Mouse (Mus musculus) embryonic facial prominence, embryonic 10.5 days (tissue): Measurements from ENCODE around the gene Hs3st6. TPM values are rescaled to one million over a fixed set of nuclear protein-coding genes. Genes with fewer than 3 reads are reported as not detected.

Source experiments
- DNase-seq: peaks from one replicate; pipeline ENCODE4 v3.0.0-alpha.2; 2017; ENCODE audit warnings: low spot score
- H3K27ac ChIP-seq: fragments of 300-500 bp; sonication (generic); replicated peaks from 2 replicates; pipeline ENCODE4 v1.5.1; 2016; ENCODE audit warnings: mild to moderate bottlenecking
- H3K27me3 ChIP-seq: fragments of 300-500 bp; sonication (generic); replicated peaks from 2 replicates; pipeline ENCODE4 v1.6.1; 2016; ENCODE audit warnings: low read depth, mild to moderate bottlenecking; ENCODE audit not compliant: poor library complexity, severe bottlenecking
- H3K36me3 ChIP-seq: fragments of 300-500 bp; sonication (generic); replicated peaks from 2 replicates; pipeline ENCODE4 v1.6.1; 2016; ENCODE audit warnings: mild to moderate bottlenecking, moderate library complexity
- H3K4me1 ChIP-seq: fragments of 300-500 bp; sonication (generic); 2 replicates; pipeline ENCODE4 v1.6.1; 2016
- H3K4me3 ChIP-seq: fragments of 300-500 bp; sonication (generic); 2 replicates; pipeline ENCODE4 v1.5.1; 2016; ENCODE audit warnings: mild to moderate bottlenecking, moderate library complexity
- H3K9me3 ChIP-seq: fragments of 300-500 bp; sonication (generic); 2 replicates; pipeline ENCODE4 v1.6.1; 2016; ENCODE audit warnings: mild to moderate bottlenecking
- WGBS: fragments of 180-500 bp; shearing (Covaris S2); methylation state at CpG from one replicate; pipeline ENCODE4 v1.1.7; 2016; 5-methylcytosine and 5-hydroxymethylcytosine counted together
- polyA plus RNA-seq: library from polyadenylated mRNA; unstranded; fragments of >200 nt; fragmentation: Nextera tagmentation; extraction: Ambion mirVana; gene quantifications from 2 replicates; pipeline ENCODE4 v1.2.1, GENCODE M21; 2016

Gene Hs3st6
- polyA plus RNA-seq, 1 experiment from 2014 or later: 2.3 TPM

GRCm38 (mm10) chr17:24794791-24795190, 42.0 kb downstream of the Hs3st6 start:
- 79% methylated on average over 12 of the region's 12 CpGs for WGBS
- Histone ChIP-seq H3K27ac (no peak overlapping the region), H3K27me3 (peaks cover 6% of the 10 kb centered on the region; the same call in 1 of the 2 replicates), H3K9me3 (no peaks in the 10 kb centered on the region), H3K4me1 (0 out of 2 replicates have a peak, but pooled peaks cover 6% of the 10 kb centered on the region), H3K4me3 (no peak overlapping the region), H3K36me3 (no peaks in the 10 kb centered on the region)
- DNase-seq: no peak

- 78% methylated on average over 3 of the region's 3 CpGs for WGBS
- Histone ChIP-seq H3K4me1 (0 out of 2 replicates have a peak, but pooled peaks cover 6% of the 10 kb centered on the region), H3K9me3 (no peaks in the 10 kb centered on the region), H3K4me3 (no peak overlapping the region), H3K36me3 (no peaks in the 10 kb centered on the region), H3K27me3 (0 out of 2 replicates have a peak, but pooled peaks cover 6% of the 10 kb centered on the region), H3K27ac (no peak overlapping the region)
- DNase-seq: no peak
These were observed 44.2 kb downstream of the Hs3st6 start for GRCm38 (mm10) chr17:24796969-24797368.

- Histone ChIP-seq H3K9me3 (no peaks in the 10 kb centered on the region), H3K4me3 (no peak overlapping the region), H3K36me3 (no peaks in the 10 kb centered on the region), H3K4me1 (0 out of 2 replicates have a peak, but pooled peaks cover 6% of the 10 kb centered on the region), H3K27me3 (peaks cover 15% of the 10 kb centered on the region), H3K27ac (no peak overlapping the region)
- no peak for DNase-seq
- WGBS: 54% methylated on average over 9 of the region's 9 CpGs
These were observed 45.4 kb downstream of the Hs3st6 start for GRCm38 (mm10) chr17:24798229-24798628.

GRCm38 (mm10) chr17:24799476-24799875, 46.7 kb downstream of the Hs3st6 start:
- DNase-seq: no peak
- H3K4me1 ChIP-seq: peaks cover 15% of the 10 kb centered on the region; the same call in 1 of the 2 replicates
- H3K4me3 ChIP-seq: no peak overlapping the region
- no peak overlapping the region for H3K27ac ChIP-seq
- H3K27me3 ChIP-seq: peaks cover 27% of the 10 kb centered on the region
- no peaks in the 10 kb centered on the region for H3K9me3 ChIP-seq
- H3K36me3 ChIP-seq: no peaks in the 10 kb centered on the region
- WGBS: 92% methylated on average over 4 of the region's 4 CpGs

GRCm38 (mm10) chr17:24800524-24800923, 47.7 kb downstream of the Hs3st6 start:
- peaks cover 38% of the 10 kb centered on the region for H3K27me3 ChIP-seq
- H3K4me1 ChIP-seq: peaks cover 17% of the 10 kb centered on the region; the same call in 1 of the 2 replicates
- no peak for DNase-seq
- H3K9me3 ChIP-seq: no peaks in the 10 kb centered on the region
- WGBS: 53% methylated on average over 3 of the region's 3 CpGs
- H3K36me3 ChIP-seq: no peaks in the 10 kb centered on the region
- H3K4me3 ChIP-seq: no peak overlapping the region
- H3K27ac ChIP-seq: no peak overlapping the region

GRCm38 (mm10) chr17:24803952-24804951, 51.5 kb downstream of the Hs3st6 start, which contains the start of gene Meiob:
TSS of gene Meiob (plus strand) at chr17:24804289.
- DNase-seq: peak; percentile 91
- peaks cover 62% of the 10 kb centered on the region for H3K27me3 ChIP-seq
- H3K4me3 ChIP-seq: peak within 1 kb of the TSS; percentile 74
- H3K9me3 ChIP-seq: no peaks in the 10 kb centered on the region
- H3K36me3 ChIP-seq: no peaks in the 10 kb centered on the region
- WGBS: under 1% methylated on average over 71 of the region's 71 CpGs
- peak within 1 kb of the TSS; percentile 78 for H3K27ac ChIP-seq
- H3K4me1 ChIP-seq: peaks cover 11% of the 10 kb centered on the region; the same call in 1 of the 2 replicates

Other genes with a start within 250 kb of the Hs3st6 start
- 116 and 121 TPM in 2 replicates for gene Traf7, start 225.1 kb upstream of the Hs3st6 start, polyA plus RNA-seq
- 2.6 TPM in 2 replicates for gene Rab26, start 218.8 kb upstream of the Hs3st6 start, polyA plus RNA-seq
- 14.9 and 16.3 TPM in 2 replicates for gene Pkd1, start 203.2 kb upstream of the Hs3st6 start, polyA plus RNA-seq
- 70.2 and 70.4 TPM in 2 replicates for gene Tsc2, start 120.4 kb upstream of the Hs3st6 start, polyA plus RNA-seq
- 22.4 and 27.3 TPM in 2 replicates for gene Nthl1, start 120.3 kb upstream of the Hs3st6 start, polyA plus RNA-seq
- 31.7 and 37.3 TPM in 2 replicates for gene Slc9a3r2, start 102.7 kb upstream of the Hs3st6 start, polyA plus RNA-seq
- not detected in 2 replicates for gene Npw, start 94.5 kb upstream of the Hs3st6 start, polyA plus RNA-seq
- gene Zfp598, start 83.3 kb upstream of the Hs3st6 start, polyA plus RNA-seq: 29.0 and 30.4 TPM in 2 replicates
- gene Syngr3, start 63.0 kb upstream of the Hs3st6 start, polyA plus RNA-seq: 6.0 and 8.1 TPM in 2 replicates
- 48.9 and 52.3 TPM in 2 replicates for gene Gfer, start 56.8 kb upstream of the Hs3st6 start, polyA plus RNA-seq
- gene Noxo1, start 56.8 kb upstream of the Hs3st6 start, polyA plus RNA-seq: 0.72 and 1.9 TPM in 2 replicates
- gene Tbl3, start 45.3 kb upstream of the Hs3st6 start, polyA plus RNA-seq: 152 and 162 TPM in 2 replicates
- gene Rnf151, start 34.9 kb upstream of the Hs3st6 start, polyA plus RNA-seq: 0.13 and 0.29 TPM in 2 replicates
- gene Rps2, start 34.9 kb upstream of the Hs3st6 start, polyA plus RNA-seq: 1,693 and 1,819 TPM in 2 replicates
- gene Ndufb10, start 28.5 kb upstream of the Hs3st6 start, polyA plus RNA-seq: 193 and 199 TPM in 2 replicates
- gene Rpl3l, start 25.2 kb upstream of the Hs3st6 start, polyA plus RNA-seq: not detected in 2 replicates
- gene Msrb1, start 16.3 kb upstream of the Hs3st6 start, polyA plus RNA-seq: 21.6 and 24.6 TPM in 2 replicates
- not detected in 2 replicates for gene Meiob, start 51.3 kb downstream of the Hs3st6 start, polyA plus RNA-seq
- 26.4 and 28.6 TPM in 2 replicates for gene Hagh, start 87.2 kb downstream of the Hs3st6 start, polyA plus RNA-seq
- 16.7 and 17.4 TPM in 2 replicates for gene Fahd1, start 97.4 kb downstream of the Hs3st6 start, polyA plus RNA-seq
- 0.49 and 1.2 TPM in 2 replicates for gene Igfals, start 113.0 kb downstream of the Hs3st6 start, polyA plus RNA-seq
- gene Nubp2, start 133.4 kb downstream of the Hs3st6 start, polyA plus RNA-seq: 71.8 and 81.8 TPM in 2 replicates
- 47.1 TPM in 2 replicates for gene Spsb3, start 133.7 kb downstream of the Hs3st6 start, polyA plus RNA-seq
- 30.6 and 33.6 TPM in 2 replicates for gene Eme2, start 142.1 kb downstream of the Hs3st6 start, polyA plus RNA-seq
- gene Mrps34, start 142.1 kb downstream of the Hs3st6 start, polyA plus RNA-seq: 102 and 105 TPM in 2 replicates
- 47.3 and 50.1 TPM in 2 replicates for gene Nme3, start 143.5 kb downstream of the Hs3st6 start, polyA plus RNA-seq
- 40.8 and 40.9 TPM in 2 replicates for gene Mapk8ip3, start 184.0 kb downstream of the Hs3st6 start, polyA plus RNA-seq
- 386 and 400 TPM in 2 replicates for gene Jpt2, start 207.7 kb downstream of the Hs3st6 start, polyA plus RNA-seq